Mouse (Mus musculus) embryo, embryonic 10.5 days (tissue): Measurements from ENCODE around the gene Frat1.
"Not testable (repeated sequence)": the region's sequence is repeated elsewhere in the genome, so short reads cannot be mapped to it uniquely, and the experiment has no call there.

Source experiments
- DNase-seq: peaks from one replicate; pipeline ENCODE4 v3.0.0-alpha.2; 2015; ENCODE audit warnings: low spot score

Gene Frat1

DNA sequence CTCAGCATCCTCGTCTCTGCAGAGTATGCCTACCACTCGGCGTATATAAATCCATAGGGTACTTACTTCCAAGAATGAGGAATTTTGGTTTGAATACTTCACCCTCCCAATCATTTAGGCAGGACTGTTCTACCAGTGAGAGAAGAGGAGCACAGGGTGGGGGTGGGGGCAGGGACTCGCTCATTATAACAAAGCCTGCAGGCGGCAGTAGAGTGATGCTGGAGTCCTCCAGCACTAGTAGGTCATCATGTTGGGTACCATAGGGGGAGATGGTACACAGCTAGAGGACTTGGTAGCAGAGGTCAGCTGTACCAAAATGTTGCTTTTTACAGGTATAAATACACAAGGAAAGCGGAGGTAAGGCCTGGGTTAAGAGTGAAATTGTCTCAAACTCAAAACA is 14.6 kb downstream of the Frat1 start:
- DNase-seq: no peak

DNA sequence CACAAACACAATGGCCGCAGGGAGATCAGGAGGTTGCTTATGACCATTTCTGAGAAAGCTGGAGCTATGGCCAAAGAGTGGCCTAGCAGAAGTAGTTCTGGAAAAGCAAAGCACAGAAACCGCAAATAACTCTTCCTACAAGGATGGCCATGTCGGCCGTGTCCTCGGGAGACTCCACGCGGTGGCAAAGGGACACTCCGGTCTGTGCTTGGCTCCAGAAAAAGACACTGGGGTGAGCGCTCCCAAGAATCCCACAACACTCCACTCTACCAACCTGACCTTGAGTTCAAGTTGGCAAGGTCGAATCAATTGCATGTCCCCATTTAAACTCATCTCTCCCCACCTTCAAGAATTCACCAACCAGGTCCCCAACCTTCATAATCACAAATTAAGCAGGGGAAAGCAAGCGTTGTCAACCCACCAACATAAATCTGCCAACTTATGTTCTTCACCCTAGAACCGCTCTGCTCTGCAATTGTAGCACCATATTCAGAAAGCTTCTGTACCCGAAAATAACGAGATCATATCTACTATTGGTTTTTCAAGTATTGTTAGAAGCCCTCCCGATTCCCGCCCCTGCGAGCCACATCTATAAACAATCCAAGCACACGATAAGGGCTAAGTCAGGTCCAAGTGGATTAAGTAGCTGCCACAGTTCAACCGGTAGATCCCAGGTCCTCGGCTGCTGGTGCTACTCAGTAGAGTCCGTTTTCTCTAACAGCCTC is 16.8 kb downstream of the Frat1 start:
- DNase-seq: peak; percentile 31

DNA sequence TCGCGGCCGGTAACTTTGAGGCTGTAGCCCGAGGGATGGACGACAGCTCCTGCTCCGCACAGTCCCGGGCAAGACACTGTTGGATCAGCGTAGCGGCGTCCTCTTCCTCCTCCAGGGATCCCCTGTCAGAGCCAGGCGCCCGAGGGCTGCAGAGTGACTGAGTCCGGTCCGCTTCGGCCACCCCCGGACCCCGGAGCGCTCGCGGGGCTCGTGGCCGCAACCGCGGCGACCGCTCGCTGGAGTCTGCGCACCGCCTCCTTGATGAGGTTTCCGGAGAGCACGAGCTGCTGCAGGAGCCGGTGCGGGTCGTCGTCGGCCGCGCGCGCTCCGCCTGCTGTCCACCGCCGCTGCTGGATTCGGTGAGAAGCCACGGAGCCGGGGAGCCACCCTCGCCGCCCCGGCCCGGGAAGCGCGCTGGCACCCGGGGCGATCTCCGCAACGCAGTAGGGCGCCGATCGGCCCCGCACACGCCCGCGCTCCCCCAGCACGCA is 17.4 kb downstream of the Frat1 start:
- peak; percentile 54 for DNase-seq

DNA sequence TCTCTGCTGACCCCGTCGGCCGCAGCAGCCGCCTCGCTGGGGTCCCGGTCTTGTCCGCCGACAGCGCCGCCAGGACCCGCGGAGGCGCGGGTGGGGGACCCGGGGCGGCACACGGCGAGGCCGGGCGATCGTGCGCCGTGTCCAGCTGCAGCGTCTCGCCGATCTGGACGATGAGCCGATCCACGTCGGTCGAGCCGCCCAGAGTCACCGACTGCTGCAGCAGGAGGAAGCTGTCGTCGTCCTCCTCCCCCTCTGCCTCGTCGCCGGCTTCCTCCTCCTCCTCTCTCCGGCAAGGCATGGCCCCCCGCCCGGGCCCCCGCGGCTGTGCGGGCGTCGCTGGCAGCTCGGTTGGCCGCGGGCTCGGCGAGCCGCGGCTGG is 17.8 kb downstream of the Frat1 start:
- peak; percentile 65 for DNase-seq

DNA sequence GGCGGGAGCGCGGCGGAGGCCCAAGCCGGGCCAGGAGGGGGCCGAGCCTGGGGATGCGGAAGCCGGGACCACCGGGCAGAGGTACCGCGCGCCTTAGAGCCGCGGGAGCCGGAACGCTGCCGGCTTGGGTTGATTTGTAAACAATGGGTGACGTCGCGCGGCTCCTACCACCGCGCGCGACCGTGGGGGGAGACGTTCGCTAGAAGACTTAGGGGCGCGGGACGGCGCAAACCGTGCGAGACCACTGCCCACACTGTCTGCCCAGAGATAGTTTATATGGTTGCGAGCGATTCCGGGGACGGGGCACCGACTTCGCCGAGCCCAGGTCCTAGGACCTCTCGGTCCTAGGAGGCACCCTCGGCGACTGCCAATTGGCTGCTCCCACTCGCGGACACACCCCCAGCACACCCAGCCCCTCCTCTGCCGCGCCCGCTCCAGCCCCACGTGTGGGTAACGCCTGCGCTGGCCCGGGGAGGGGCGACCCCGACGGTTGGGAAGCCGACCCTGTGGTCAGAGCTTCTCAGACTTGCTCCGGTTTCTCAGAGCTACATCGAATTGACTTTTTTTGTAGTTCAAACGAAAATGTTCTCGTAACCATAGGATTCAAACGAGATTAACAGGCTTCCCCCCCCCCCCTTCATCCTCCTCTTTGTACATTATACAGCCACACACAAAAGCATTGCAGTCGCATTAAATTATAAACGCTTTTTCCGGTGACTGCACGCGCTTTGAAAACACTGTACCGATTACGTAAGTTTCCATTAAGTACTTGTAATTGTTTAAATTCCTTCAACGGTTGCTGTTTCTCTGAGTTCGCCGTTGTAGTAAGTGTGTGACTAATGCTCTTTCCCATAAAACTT is 18.5 kb downstream of the Frat1 start, which contains the start of gene Frat2:
Gene Frat2, minus strand, starts transcription at position 141 of the 860 bp plus-strand sequence.
- DNase-seq: peak; percentile 95

DNA sequence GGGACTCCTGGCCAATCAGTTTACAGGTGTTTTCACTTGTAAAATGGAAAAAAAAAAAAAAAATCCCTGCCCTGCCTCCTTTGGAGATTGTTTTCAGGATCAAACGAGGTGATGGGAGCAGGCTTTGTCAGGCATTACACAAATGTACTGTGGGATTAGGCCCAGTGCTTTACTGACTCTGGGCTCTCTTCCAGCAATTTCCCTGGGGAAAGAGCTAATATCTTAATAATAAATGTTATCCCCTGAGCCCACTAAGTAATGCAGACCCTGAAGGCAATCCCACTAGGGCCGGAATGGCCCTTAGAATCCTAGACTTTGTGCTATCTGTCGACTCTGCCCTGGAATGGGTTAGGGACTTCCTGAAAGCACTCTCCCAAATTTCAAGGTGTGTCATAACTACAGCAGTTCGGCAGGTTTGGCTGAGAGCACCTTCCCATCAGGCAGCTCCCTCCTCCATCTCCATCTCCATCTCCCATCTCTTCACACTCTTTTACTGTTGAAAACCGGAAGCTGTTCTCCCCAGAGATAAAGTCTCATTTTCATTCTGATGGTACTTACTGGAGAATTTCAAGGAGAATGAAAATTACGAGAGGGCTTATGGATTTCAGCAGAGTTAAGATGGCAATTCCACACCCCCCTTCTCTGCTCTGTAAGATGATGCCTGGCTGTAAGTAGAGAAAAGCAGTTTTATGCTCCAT is 20.4 kb downstream of the Frat1 start:
- no peak for DNase-seq

DNA sequence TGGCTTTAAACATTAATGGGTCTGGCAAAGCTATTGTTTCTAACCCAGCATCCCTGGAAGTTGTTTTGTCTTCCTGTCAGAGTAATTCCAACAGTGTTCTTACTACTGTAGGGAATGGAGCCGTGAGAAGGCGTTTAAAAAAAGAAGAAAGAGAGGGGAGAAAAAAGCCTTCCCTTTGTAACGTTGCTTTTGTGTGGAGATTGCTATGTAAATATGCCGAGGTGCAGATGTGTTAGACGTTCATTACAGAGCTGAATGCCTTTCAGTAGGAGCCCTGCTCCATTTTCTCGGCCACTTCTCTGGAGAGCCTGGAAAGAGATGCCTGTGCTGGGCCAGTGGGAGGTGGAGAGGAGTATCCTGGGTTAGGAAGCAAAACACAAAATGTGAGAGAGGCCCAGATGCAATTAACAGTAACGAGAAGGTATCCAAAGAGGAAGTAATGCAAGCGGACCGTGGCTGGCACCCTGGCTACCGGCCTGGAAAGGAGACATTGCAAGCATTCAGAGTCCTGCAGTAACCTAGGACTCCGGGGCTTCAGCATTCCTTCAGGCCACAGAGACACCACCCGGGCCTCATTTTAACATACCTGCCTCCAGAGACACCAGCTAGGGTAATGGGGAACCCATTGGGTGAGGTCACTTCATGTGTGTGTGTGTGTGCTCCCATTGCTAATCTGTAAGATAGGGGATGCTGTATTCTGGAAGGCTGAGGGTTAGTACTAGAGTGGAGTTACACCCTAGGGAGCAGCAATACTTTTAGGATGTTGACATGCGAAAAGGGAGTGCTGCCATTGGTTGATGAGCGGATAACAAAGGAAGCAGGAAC is 21.2 kb downstream of the Frat1 start:
- peak; percentile 44 for DNase-seq

DNA sequence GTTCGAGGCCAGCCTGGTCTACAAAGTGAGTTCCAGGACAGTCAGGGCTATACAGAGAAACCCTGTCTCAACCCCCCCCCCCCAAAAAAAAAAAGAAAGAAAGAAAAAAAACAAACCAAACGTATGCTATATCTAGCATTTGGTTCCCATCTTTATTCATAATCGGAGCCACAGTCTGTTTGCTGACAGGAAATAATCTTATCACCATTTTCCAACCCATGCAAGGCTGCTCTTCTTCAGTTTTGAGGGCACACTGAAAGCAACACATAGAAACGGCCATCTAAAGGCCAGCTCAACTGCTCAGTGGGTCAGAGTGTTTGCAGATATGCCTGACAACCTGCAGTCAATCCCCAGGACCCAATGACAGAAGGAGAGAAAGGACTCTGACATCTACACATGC is 22.7 kb downstream of the Frat1 start:
- no peak for DNase-seq

DNA sequence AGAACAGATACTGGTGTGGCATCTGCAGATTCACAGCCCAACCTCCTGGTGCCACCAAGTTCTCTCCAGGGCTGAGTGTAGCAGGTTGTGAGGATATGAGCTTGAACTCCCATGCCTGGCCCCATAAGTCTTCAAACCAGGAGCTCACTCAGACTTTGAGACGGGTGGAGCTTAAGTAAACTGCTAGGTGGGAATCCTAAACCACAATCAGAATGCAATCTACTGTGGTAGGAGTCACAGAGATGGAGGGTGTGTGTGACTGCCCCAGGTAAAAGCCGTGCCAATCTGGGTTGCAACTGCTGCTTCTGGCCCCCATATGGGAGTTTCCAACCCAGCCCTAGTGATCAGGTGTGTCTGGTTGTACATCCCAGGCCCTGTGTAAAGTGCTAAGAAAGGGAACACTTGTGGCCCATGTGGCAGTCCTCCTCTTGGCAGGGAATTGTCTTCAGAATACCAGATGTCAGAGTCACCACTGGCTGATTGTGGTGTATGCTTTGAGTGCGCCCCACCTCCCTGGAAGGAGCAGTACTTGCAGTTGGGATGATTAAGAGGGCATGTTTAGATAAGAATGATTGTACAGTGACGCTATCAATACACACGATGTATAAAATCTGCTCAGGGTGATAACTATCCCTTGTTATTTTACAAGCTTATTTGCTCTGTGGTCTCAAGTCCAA is 27.5 kb downstream of the Frat1 start:
- DNase-seq: no peak

DNA sequence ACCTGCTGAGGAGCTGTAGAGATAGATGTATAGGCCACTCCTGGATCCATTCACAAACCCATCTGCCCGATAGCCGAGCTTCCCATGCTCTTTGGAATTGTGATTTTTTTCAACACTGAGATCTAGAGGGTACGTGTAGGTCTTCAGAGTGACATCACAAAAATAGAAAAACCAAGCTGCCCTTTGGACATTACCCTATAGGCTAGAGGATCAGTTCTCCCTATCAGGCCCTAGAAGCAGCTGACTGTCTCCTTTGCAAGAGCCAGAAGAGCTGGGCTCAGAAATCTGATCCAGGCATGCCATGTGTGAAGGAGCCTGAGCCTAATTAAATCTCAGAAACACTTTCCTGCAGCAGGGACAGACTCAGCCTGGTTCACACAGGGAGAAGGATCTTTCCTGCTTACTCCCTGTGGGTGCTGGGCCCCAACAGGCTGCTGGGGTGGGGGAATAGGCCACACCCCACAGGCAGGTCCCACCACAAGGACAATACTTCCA is 28.1 kb downstream of the Frat1 start:
- no peak for DNase-seq

DNA sequence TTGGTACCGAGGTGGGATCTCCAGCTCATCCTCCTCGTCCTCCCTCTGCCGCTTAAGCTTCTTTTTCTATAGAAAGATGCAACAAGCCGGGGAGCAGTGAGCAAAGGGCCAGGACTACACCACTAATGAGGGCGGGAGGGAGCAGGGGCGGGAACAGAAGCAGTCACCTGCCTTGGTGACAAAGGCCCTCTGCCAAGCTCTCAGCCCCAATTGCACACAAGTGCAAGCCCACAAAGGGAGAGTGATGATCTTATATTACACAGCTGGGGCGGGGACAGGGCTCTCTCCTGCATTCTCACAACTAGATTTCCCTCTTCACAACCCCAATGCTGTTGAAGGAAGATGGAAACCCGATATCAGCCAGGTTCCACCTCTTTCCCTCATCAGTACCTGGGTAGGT is 36.9 kb downstream of the Frat1 start:
- DNase-seq: no peak

DNA sequence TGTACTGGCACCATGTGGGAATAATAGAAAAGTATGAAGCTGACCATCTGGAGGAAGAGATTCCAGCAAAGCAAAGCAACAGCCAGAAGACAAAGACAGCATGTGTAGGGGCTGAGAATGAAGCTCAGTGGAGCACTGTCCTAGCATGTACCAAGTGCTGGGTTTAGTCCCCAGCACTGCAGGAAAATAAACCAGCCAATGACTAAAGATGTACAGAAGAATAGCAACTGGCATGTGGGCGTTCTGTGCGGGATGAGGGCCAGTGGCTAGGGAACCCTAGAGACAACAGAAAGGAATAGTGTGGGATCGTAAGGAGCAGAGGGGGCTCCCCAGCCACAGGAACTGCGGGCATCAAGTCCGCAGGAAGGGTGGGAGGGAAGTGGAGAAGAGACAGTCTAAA is 39.5 kb downstream of the Frat1 start:
- DNase-seq: no peak

DNA sequence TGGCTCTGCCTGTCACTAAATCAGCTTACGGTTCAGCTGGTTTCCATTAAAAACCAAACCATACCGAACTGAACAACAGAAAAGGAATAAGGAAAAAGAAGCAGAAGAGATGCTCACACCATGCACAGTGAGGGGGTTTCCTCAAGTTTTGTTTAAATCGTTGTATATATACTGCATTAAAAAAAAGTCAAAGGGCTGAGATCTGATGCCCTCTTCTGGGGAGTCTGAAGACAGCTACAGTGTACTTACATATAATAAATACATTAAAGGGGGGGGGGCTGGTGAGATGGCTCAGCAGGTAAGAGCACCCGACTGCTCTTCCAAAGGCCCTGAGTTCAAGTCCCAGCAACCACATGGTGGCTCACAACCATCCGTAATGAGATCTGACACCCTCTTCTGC is 40.2 kb downstream of the Frat1 start:
- DNase-seq: not testable (repeated sequence)

DNA sequence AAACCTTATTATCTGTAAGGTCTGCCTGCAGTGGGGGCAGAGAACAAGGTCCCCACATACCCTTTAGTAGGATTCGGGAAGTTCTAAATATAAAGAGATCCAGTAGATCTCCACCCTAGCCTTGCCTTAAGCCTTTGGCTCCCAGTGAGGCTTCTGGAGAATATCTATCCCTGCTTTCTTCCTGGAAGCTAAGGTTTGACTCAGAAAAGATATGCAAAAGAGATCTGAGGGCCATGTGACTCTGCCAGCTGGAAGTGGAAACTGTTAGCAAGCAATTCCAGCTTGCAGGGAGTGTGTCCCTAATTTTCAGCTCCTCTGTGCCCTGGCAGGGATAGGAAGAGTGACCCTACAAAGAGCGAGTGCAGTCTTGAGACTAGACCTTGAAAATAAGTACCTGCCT is 42.5 kb downstream of the Frat1 start:
- no peak for DNase-seq

DNA sequence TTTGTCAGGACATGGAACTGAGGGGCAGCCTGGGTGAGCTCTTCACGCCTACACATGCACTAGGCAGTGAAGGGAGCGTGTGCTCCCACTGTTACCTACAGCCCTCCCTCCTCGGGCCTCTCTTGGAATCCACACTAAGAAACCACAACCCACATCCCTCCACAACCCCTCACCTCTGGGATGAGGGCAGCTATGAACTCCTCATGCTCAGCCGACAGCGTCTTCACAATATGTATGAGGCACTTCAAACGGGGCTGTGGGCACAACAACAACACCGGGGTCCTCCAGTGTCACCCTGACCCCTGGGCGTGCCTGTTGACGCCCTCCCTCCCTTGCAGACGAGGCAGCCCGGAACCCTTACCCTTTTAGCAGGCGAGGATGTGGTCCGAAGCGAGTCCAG is 44.6 kb downstream of the Frat1 start:
- DNase-seq: no peak

DNA sequence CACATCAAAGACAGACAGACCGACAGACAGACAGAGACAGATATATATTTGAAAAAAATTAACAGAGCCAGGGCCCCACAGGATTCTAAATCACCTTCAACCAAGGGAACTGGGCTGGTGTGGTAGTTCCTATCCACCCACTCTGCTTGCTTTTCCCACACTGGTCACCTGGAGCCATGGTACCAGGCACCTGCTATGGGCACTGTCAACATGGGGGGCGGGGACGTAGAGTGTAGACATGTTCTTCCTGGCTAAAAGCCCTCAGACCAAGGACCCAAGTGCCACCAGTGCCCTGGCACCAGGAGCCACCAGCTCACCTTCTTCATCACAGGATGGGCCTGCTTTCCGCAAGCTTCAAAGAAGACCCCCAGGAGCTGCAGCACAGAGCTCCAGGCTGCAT is 52.1 kb downstream of the Frat1 start:
- DNase-seq: no peak
